Mouse (Mus musculus): ENCODE measurements around the gene Oaz2. TPM values are rescaled to one million over a fixed set of nuclear protein-coding genes. Genes with fewer than 3 reads are reported as not detected.

The Oaz2 gene
- polyA plus RNA-seq, 1 experiment from 2014 or later: 182 TPM

DNA sequence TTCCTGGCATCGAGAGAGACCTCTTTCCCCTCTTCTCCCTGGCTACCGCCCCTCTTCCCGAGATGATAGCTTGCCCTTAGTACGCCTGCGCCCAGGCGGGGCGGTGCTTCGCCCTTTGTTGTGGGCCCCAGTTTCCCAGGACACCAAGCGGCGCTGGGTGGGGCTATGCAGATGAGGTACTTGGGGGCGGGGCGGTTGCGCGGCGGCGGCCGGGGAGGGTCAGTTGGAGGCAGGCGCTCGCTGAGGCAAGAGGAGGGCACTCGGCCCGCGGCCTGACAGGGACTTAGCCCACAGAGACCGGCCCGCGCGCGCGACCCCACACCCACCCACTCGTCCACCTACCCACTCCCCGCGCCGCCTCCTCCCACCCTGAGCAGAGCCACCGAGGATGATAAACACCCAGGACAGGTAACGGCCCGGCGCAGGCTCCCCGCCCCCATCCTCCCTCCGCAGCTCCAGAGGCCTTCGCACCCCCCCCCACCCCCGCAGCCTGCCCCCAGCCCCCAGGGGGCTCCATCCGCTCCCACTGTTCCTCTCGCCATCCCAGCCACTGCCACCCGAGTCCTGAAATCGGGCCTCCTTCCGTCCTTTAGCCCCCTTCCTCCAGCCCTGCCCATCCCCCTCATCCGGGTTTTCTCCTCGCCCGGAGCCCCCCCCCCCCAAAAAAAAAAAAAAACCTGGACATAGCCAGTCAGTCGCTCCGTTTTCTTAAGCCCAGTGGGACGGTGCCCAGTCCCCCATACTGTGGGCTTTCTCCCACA is 8.7 kb downstream of the Oaz2 start:
- H3K4me1 ChIP-seq (ENCODE audit: control insufficient read depth, insufficient read depth, low read length): peaks cover 50% of the 10 kb centered on the region

GRCm38 (mm10) chr9:65677119-65677462 is 9.3 kb downstream of the Oaz2 start:
- no peaks in the 10 kb centered on the region for H3K36me3 ChIP-seq (ENCODE audit: control insufficient read depth, insufficient read depth, low read length)
- H3K9ac ChIP-seq (replicated peaks; ENCODE audit: low read depth, low read length): peak overlapping the region; percentile 62
- H3K9me3 ChIP-seq (ENCODE audit: control insufficient read depth, low read depth, low read length): no peaks in the 10 kb centered on the region
- WGBS: 2% methylated on average over 3 of the region's 3 CpGs
- H3K27me3 ChIP-seq (ENCODE audit: control insufficient read depth, insufficient read depth, low read length): no peaks in the 10 kb centered on the region
- peaks cover 55% of the 10 kb centered on the region for H3K4me1 ChIP-seq (ENCODE audit: control insufficient read depth, insufficient read depth, low read length)
- peak overlapping the region; percentile 58 for H3K27ac ChIP-seq (ENCODE audit: low read length)
- H3K4me3 ChIP-seq (ENCODE audit: low read depth, low read length): peak overlapping the region; percentile 57
- H3K4me2 ChIP-seq (replicated peaks; ENCODE audit: low read depth, low read length): peak overlapping the region; percentile 94
- no peak for ATAC-seq (ENCODE audit: insufficient number of reproducible peaks, insufficient read depth, low FRiP score, low read depth)

More for the DNA sequence above, 8.7 kb downstream of the Oaz2 start:
- H3K36me3 ChIP-seq (ENCODE audit: control insufficient read depth, insufficient read depth, low read length): no peaks in the 10 kb centered on the region
- peak overlapping the region; percentile 94 for H3K4me2 ChIP-seq (replicated peaks; ENCODE audit: low read depth, low read length)
- WGBS: under 1% methylated on average over 47 of the region's 51 CpGs
- H3K9me3 ChIP-seq (ENCODE audit: control insufficient read depth, low read depth, low read length): no peaks in the 10 kb centered on the region
- H3K27ac ChIP-seq (ENCODE audit: low read length): peak overlapping the region; percentile 58; the same call in 1 of the 2 replicates
- ATAC-seq (ENCODE audit: insufficient number of reproducible peaks, insufficient read depth, low FRiP score, low read depth): peak; percentile 95
- peak overlapping the region; percentile 57 for H3K4me3 ChIP-seq (ENCODE audit: low read depth, low read length)
- H3K9ac ChIP-seq (replicated peaks; ENCODE audit: low read depth, low read length): peak overlapping the region; percentile 62
- no peaks in the 10 kb centered on the region for H3K27me3 ChIP-seq (ENCODE audit: control insufficient read depth, insufficient read depth, low read length)

- 10% methylated on average over 5 of the region's 5 CpGs for WGBS
- Histone ChIP-seq H3K36me3 (ENCODE audit: control insufficient read depth, insufficient read depth, low read length) (no peaks in the 10 kb centered on the region), H3K4me1 (ENCODE audit: control insufficient read depth, insufficient read depth, low read length) (peaks cover 55% of the 10 kb centered on the region), H3K27me3 (ENCODE audit: control insufficient read depth, insufficient read depth, low read length) (no peaks in the 10 kb centered on the region), H3K4me2 (replicated peaks; ENCODE audit: low read depth, low read length) (peak overlapping the region; percentile 94), H3K4me3 (ENCODE audit: low read depth, low read length) (peak overlapping the region; percentile 16), H3K9me3 (ENCODE audit: control insufficient read depth, low read depth, low read length) (no peaks in the 10 kb centered on the region), H3K9ac (replicated peaks; ENCODE audit: low read depth, low read length) (peak overlapping the region; percentile 14; the same call in 1 of the 2 replicates), H3K27ac (ENCODE audit: low read length) (peak overlapping the region; percentile 75)
- peak; percentile 39; the same call in 1 of the 2 replicates for ATAC-seq (ENCODE audit: insufficient number of reproducible peaks, insufficient read depth, low FRiP score, low read depth)
These were observed 11.5 kb downstream of the Oaz2 start for GRCm38 (mm10) chr9:65679181-65679761.

- no peak for ATAC-seq (ENCODE audit: insufficient number of reproducible peaks, insufficient read depth, low FRiP score, low read depth)
- Histone ChIP-seq H3K36me3 (ENCODE audit: control insufficient read depth, insufficient read depth, low read length) (peaks cover under 1% of the 10 kb centered on the region; the same call in 1 of the 2 replicates), H3K4me1 (ENCODE audit: control insufficient read depth, insufficient read depth, low read length) (peaks cover 50% of the 10 kb centered on the region), H3K4me2 (replicated peaks; ENCODE audit: low read depth, low read length) (no peak overlapping the region; the same call in 1 of the 2 replicates), H3K9ac (replicated peaks; ENCODE audit: low read depth, low read length) (no peak overlapping the region), H3K4me3 (ENCODE audit: low read depth, low read length) (no peak overlapping the region), H3K27me3 (ENCODE audit: control insufficient read depth, insufficient read depth, low read length) (no peaks in the 10 kb centered on the region), H3K9me3 (ENCODE audit: control insufficient read depth, low read depth, low read length) (no peaks in the 10 kb centered on the region), H3K27ac (ENCODE audit: low read length) (peak overlapping the region; percentile 49; the same call in 1 of the 2 replicates)
- WGBS: 63% methylated on average over 4 of the region's 4 CpGs
These were observed 13.3 kb downstream of the Oaz2 start for GRCm38 (mm10) chr9:65680938-65681633.

DNA sequence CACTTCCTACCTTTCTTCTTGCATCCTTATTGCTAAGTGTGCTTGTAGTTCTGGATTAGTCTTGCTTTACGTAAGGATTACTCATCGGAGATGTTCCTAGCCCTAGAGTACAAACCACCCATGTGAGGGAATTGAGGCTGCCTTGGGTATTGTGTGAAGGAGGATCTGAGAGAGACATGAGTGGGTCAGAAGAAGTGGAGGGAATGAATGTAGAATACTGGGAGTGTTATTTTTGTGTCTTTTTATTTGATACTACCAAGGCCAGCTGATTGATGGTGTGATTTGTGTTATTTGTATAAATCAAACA is 13.8 kb downstream of the Oaz2 start:
- H3K4me1 ChIP-seq (ENCODE audit: control insufficient read depth, insufficient read depth, low read length): peaks cover 50% of the 10 kb centered on the region
- peaks cover 6% of the 10 kb centered on the region for H3K36me3 ChIP-seq (ENCODE audit: control insufficient read depth, insufficient read depth, low read length)
- 0 out of 2 replicates have a peak overlapping the region, but pooled peaks have one; percentile 40 for H3K27ac ChIP-seq (ENCODE audit: low read length)
- no peaks in the 10 kb centered on the region for H3K9me3 ChIP-seq (ENCODE audit: control insufficient read depth, low read depth, low read length)
- WGBS: 83% methylated on average over 2 of the region's 2 CpGs
- no peak overlapping the region for H3K4me3 ChIP-seq (ENCODE audit: low read depth, low read length)
- no peaks in the 10 kb centered on the region for H3K27me3 ChIP-seq (ENCODE audit: control insufficient read depth, insufficient read depth, low read length)
- no peak overlapping the region for H3K9ac ChIP-seq (replicated peaks; ENCODE audit: low read depth, low read length)
- ATAC-seq (ENCODE audit: insufficient number of reproducible peaks, insufficient read depth, low FRiP score, low read depth): no peak
- no peak overlapping the region for H3K4me2 ChIP-seq (replicated peaks; ENCODE audit: low read depth, low read length)

DNA sequence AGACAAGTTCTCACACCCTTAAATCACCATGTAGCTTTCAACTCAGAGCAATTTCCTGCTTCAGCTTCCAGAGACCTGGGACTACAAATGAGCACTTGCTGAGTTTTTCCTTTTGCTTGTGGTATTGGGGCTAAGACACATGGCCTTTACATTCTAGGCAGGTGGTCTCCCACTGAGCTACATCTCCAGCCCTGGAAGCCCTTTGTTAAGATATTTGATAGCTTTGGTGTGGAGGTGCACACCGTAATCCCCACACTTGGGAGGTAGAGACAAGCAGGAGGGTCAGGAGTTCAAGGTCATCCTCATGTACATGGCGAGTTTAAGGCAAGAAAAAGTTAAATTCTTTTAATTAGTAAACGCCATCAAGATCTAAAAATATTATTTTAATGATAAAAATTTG is 14.4 kb downstream of the Oaz2 start:
- Histone ChIP-seq H3K4me1 (ENCODE audit: control insufficient read depth, insufficient read depth, low read length) (peaks cover 49% of the 10 kb centered on the region), H3K9me3 (ENCODE audit: control insufficient read depth, low read depth, low read length) (no peaks in the 10 kb centered on the region), H3K4me2 (replicated peaks; ENCODE audit: low read depth, low read length) (no peak overlapping the region), H3K36me3 (ENCODE audit: control insufficient read depth, insufficient read depth, low read length) (peaks cover 7% of the 10 kb centered on the region), H3K27me3 (ENCODE audit: control insufficient read depth, insufficient read depth, low read length) (no peaks in the 10 kb centered on the region), H3K9ac (replicated peaks; ENCODE audit: low read depth, low read length) (no peak overlapping the region), H3K27ac (ENCODE audit: low read length) (no peak overlapping the region), H3K4me3 (ENCODE audit: low read depth, low read length) (no peak overlapping the region)
- ATAC-seq (ENCODE audit: insufficient number of reproducible peaks, insufficient read depth, low FRiP score, low read depth): no peak
- WGBS: 79% methylated on average over 3 of the region's 3 CpGs

DNA sequence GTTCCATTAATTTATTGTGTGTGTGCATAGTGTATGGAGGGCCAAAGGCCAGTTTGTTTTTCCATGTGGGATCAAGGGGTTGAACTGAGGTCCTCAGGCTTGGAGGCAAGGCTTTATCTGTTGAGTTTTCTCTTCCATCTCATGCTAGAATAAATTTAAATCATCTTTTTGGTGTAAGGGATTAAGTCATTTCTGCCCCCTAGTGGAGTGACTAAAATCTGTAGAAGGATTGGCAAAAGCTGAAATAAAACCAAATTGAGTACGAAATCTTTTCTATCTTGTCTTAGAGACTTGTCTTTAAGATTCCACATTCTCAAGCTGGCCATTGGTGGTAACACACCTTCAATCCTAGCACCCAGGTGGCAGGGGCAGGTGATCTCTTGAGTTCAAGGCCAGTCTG is 15.2 kb downstream of the Oaz2 start:
- WGBS: 74% methylated on average over 1 of the region's 1 CpGs

GRCm38 (mm10) chr9:65684704-65685103 is 16.9 kb downstream of the Oaz2 start:
- Histone ChIP-seq H3K4me3 (ENCODE audit: low read depth, low read length) (no peak overlapping the region), H3K27ac (ENCODE audit: low read length) (no peak overlapping the region), H3K9ac (replicated peaks; ENCODE audit: low read depth, low read length) (no peak overlapping the region), H3K27me3 (ENCODE audit: control insufficient read depth, insufficient read depth, low read length) (no peaks in the 10 kb centered on the region), H3K36me3 (ENCODE audit: control insufficient read depth, insufficient read depth, low read length) (peaks cover 25% of the 10 kb centered on the region), H3K9me3 (ENCODE audit: control insufficient read depth, low read depth, low read length) (no peaks in the 10 kb centered on the region), H3K4me1 (ENCODE audit: control insufficient read depth, insufficient read depth, low read length) (peaks cover 25% of the 10 kb centered on the region), H3K4me2 (replicated peaks; ENCODE audit: low read depth, low read length) (no peak overlapping the region)
- ATAC-seq (ENCODE audit: insufficient number of reproducible peaks, insufficient read depth, low FRiP score, low read depth): no peak
- 87% methylated on average over 2 of the region's 2 CpGs for WGBS

More for the DNA sequence above, 15.2 kb downstream of the Oaz2 start:
- no peak overlapping the region for H3K27ac ChIP-seq (ENCODE audit: low read length)
- H3K9ac ChIP-seq (replicated peaks; ENCODE audit: low read depth, low read length): no peak overlapping the region
- no peaks in the 10 kb centered on the region for H3K27me3 ChIP-seq (ENCODE audit: control insufficient read depth, insufficient read depth, low read length)
- ATAC-seq (ENCODE audit: insufficient number of reproducible peaks, insufficient read depth, low FRiP score, low read depth): no peak
- H3K9me3 ChIP-seq (ENCODE audit: control insufficient read depth, low read depth, low read length): no peaks in the 10 kb centered on the region
- peaks cover 15% of the 10 kb centered on the region for H3K36me3 ChIP-seq (ENCODE audit: control insufficient read depth, insufficient read depth, low read length)
- H3K4me1 ChIP-seq (ENCODE audit: control insufficient read depth, insufficient read depth, low read length): peaks cover 42% of the 10 kb centered on the region
- no peak overlapping the region for H3K4me2 ChIP-seq (replicated peaks; ENCODE audit: low read depth, low read length)
- no peak overlapping the region for H3K4me3 ChIP-seq (ENCODE audit: low read depth, low read length)

Measured in stomach, embryonic 14.5 days (tissue).